Mouse (Mus musculus) frontal cortex, postnatal 10 days (tissue): ENCODE measurements around the gene Sez6l2.
A peak's percentile ranks its signal among the peaks of the same experiment; 100 is the strongest.
"Not testable (repeated sequence)": the region's sequence is repeated elsewhere in the genome, so short reads cannot be mapped to it uniquely, and the experiment has no call there.

Experiments used
- DNase-seq, 2 experiments: peaks; one replicate each; pipeline ENCODE4 v3.0.0; 2022; ENCODE audit warnings: low spot score in 2 of 2, mixed read lengths in 1 of 2

The Sez6l2 gene

GRCm38 (mm10) chr7:126949793-126950646 lies at the start of gene Sez6l2:
TSS of gene Sez6l2 (plus strand) at chr7:126950563.
- peak; percentile 77 to 80 for DNase-seq

- no peak for DNase-seq
Measured at GRCm38 (mm10) chr7:126905590-126905989, 44.8 kb upstream of the Sez6l2 start.

- DNase-seq: no peak
Measured at GRCm38 (mm10) chr7:126914844-126915243, 35.5 kb upstream of the Sez6l2 start.

GRCm38 (mm10) chr7:126918356-126918755 lies 32.0 kb upstream of the Sez6l2 start:
- not testable (repeated sequence) for DNase-seq

GRCm38 (mm10) chr7:126919973-126920372 lies 30.4 kb upstream of the Sez6l2 start:
- DNase-seq: no peak

GRCm38 (mm10) chr7:126921563-126921962 lies 28.8 kb upstream of the Sez6l2 start:
- no peak for DNase-seq

- peak in 1 of 2 experiments; percentile 22 for DNase-seq
Measured at GRCm38 (mm10) chr7:126922624-126923060, 27.7 kb upstream of the Sez6l2 start, which contains the start of gene Tmem219. TSS of gene Tmem219 (minus strand) at chr7:126922917.

- no peak for DNase-seq
Measured at GRCm38 (mm10) chr7:126923999-126924398, 26.4 kb upstream of the Sez6l2 start.

- DNase-seq: no peak
Measured at GRCm38 (mm10) chr7:126926299-126926698, 24.1 kb upstream of the Sez6l2 start.

- DNase-seq: peak; percentile 79 to 88
Measured at GRCm38 (mm10) chr7:126928384-126929037, 21.9 kb upstream of the Sez6l2 start, which contains the start of gene Kctd13. TSS of gene Kctd13 (plus strand) at chr7:126928879.

- no peak for DNase-seq
Measured at GRCm38 (mm10) chr7:126929046-126929445, 21.3 kb upstream of the Sez6l2 start.

- no peak for DNase-seq
Measured at GRCm38 (mm10) chr7:126932652-126933051, 17.7 kb upstream of the Sez6l2 start.

GRCm38 (mm10) chr7:126941171-126941570 lies 9.2 kb upstream of the Sez6l2 start:
- no peak for DNase-seq

- no peak for DNase-seq
Measured at GRCm38 (mm10) chr7:126941801-126942200, 8.6 kb upstream of the Sez6l2 start.

- peak in 1 of 2 experiments; percentile 40 for DNase-seq
Measured at GRCm38 (mm10) chr7:126946530-126946929, 3.8 kb upstream of the Sez6l2 start.

- no peak for DNase-seq
Measured at GRCm38 (mm10) chr7:126948626-126949025, 1.7 kb upstream of the Sez6l2 start.

GRCm38 (mm10) chr7:126949403-126949792 lies 965 bp upstream of the Sez6l2 start, which contains the start of gene Asphd1:
TSS of gene Asphd1 (minus strand) at chr7:126949582.
- peak; percentile 79 to 82 for DNase-seq

- no peak for DNase-seq
Measured at GRCm38 (mm10) chr7:126950647-126951615, 568 bp downstream of the Sez6l2 start.

GRCm38 (mm10) chr7:126951741-126952140 lies 1.4 kb downstream of the Sez6l2 start:
- DNase-seq: no peak

GRCm38 (mm10) chr7:126952646-126953045 lies 2.3 kb downstream of the Sez6l2 start:
- no peak for DNase-seq

- no peak for DNase-seq
Measured at GRCm38 (mm10) chr7:126955125-126955524, 4.8 kb downstream of the Sez6l2 start.
